Mouse (Mus musculus) heart, postnatal 10 days (tissue): ENCODE data around the gene Fgfr1op2. TPM values are rescaled to one million over a fixed set of nuclear protein-coding genes. Genes with fewer than 3 reads are reported as not detected.
"Not testable (repeated sequence)": the region's sequence is repeated elsewhere in the genome, so short reads cannot be mapped to it uniquely, and the experiment has no call there.

ENCODE experiments used
- DNase-seq, 2 experiments: peaks; one replicate each; pipeline ENCODE4 v3.0.0; 2021
- intact Hi-C: fragments of 180-260 bp; cut with DNase I; formaldehyde crosslinking; loops from one replicate; pipeline ENCODE4 v1.15.1; 2025
- total RNA-seq, 2 experiments: library from RNA; stranded (reverse); gene quantifications; 2 replicates each; pipeline ENCODE4 v1.2.3; 2021

Gene Fgfr1op2
- 10 to 100 TPM; 61.6 to 65.4 TPM for total RNA-seq

DNA sequence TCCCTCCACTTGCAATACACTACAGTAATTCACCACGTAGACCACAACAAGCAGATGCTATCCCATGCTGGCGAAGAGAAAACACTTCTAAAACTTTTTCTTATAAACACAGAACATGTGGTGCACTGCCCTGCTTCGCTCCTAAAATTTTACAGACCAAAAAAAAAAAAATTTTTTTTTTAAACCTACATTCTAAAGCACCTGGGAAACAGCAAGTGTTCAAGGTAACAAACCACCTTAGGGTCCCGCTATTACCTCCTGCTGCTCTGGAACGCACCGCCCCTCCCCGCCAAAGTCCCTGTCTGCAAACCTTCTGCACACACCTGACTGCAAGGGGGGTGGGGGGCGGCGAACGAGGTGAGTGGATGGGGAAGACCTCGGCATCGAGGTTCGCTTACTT is at the start of gene Fgfr1op2:
Gene Fgfr1op2 (plus strand): TSS at position 301 of the 400 bp plus-strand sequence.
- intact Hi-C loops = loop anchor here (2.0 to 5.0 kb wide), 2 partner anchors 74 to 150 kb away; partner anchors contain the start of gene Itpr2
- DNase-seq = no peak

DNA sequence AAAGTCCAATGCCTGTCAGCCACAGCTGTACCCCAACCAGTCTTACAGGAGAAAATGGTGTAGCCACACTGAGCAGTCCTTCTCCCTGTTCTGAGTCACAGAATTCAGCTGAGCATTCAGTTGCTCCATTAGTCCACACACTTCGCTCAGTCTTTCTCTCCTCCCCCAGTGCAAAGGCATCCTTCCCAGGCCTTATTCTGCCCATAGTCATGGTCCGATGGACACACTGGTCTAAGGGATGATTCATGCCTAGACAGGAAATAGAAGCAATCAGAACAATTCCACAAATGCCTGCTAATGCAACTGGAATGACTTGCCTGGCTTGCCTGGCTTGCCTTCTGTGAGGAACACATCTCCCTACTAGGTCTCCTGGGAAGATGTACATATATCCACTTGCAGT is 49.5 kb upstream of the Fgfr1op2 start:
- DNase-seq = no peak
- intact Hi-C loops = no loop called here

DNA sequence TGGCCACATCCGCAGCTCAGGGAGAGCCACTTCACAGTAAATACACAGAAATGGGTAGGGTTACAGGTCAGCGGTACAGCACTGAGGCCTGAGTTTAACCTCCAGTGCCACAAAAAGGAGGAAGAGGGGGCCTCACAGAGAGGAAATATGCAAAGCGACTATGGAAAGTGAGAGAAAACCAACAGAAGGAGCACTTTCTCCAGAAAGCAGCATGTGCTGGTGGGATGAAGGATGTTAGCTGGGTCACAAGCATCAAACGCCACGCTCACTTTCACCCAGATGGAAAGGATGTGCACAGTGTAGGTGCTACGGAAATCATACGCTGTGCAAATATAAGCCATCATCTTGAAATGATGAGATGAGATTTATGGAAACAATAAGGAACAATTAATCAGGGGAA is 46.6 kb upstream of the Fgfr1op2 start:
- intact Hi-C loops = no loop called here
- no peak for DNase-seq

DNA sequence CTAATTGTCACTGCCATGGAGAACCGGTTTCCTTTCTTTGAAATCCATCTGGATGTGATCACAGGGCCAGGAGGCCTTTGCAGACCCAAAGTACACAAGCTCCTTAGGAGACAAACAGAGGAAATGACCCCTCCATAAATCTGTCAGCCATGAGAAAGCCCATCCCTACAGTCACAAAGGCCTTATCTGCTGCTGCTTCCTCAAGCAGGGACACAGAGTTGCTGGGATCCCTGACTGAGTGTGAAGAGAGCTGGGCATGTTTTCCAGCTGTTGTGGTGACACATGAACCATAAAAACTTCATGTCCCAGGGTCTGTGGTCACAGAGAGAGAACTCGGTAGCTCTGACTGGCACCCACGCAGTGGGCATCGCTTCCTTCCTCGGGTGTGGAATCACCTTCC is 46.2 kb upstream of the Fgfr1op2 start:
- intact Hi-C loops = no loop called here
- DNase-seq = peak; percentile 18 to 40

DNA sequence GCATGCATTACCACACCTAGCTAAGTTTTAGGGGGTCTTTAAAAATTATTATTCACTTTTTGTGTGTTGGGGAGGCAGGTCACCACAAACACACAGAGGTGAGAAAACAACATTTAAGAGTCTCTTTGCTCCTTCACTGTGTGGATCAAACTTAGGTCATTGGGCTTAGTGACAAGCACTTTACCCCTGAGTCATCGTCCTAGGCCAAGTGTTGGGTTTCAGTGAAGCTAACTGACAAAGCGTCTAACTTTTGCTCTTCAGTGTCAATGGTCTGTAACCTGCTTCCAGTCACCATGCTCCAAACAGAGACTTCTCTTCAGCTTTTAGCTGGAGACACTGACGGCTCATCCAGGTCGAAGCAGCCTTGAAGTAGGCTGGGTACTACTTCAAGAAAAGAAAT is 43.9 kb upstream of the Fgfr1op2 start:
- no peak for DNase-seq
- intact Hi-C loops = no loop called here

DNA sequence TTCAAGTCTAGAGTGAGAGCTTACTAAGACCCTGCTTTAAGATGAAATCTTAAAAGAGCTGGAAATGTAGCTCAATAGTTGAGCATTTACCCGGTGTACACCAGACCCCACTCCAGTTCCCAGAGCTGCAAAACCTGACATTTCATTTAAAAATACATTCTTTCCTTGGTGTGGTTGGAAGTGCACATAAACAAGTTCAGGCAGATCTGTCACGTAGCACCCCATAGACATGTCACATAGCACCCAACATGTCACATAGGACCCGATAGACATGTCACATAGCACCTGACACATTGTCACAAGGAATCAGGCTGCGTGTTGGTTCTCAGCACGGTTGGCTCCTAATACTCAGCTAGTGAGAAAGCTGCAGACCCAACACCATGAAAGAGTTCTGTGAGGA is 41.5 kb upstream of the Fgfr1op2 start:
- intact Hi-C loops = no loop called here

DNA sequence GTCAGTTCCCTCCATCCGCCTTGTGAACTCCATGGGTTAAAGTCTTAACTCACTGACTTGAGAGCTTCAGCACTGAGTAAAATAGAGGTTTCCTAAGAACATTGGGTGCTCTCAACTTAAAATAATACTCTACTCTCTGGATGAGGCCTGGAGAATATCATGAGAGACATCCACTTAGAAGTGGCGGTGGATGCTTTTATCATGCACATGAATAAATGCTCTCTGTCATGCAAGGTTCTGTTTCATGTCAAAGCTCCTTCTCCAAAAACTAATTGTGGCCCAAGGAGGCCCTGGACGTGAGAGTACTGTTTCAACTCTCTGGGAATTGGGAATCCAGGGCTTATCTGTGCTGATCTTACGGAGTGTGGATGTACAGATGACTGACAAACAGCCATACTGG is 39.9 kb upstream of the Fgfr1op2 start:
- no peak for DNase-seq
- intact Hi-C loops = no loop called here

More for the DNA sequence above, 41.5 kb upstream of the Fgfr1op2 start:
- DNase-seq = no peak

DNA sequence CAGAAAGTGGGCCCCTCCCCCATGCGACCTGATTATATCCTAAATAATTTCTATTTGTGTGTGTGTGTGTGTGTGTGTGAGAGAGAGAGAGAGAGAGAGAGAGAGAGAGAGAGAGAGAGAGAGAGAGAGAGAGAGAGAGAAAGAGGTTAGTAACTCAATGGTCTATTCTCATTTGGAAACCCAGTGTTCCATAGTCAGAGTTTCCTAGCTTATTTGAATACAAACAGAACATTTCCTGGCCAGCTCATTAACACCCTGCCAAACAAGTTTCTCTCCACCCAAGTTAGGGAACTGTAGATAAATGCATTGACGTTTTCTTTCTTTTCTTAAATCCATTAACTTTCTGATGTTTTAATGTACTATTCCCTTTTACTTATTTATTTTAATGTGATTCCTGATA is 38.9 kb upstream of the Fgfr1op2 start:
- intact Hi-C loops = no loop called here
- DNase-seq = no peak

DNA sequence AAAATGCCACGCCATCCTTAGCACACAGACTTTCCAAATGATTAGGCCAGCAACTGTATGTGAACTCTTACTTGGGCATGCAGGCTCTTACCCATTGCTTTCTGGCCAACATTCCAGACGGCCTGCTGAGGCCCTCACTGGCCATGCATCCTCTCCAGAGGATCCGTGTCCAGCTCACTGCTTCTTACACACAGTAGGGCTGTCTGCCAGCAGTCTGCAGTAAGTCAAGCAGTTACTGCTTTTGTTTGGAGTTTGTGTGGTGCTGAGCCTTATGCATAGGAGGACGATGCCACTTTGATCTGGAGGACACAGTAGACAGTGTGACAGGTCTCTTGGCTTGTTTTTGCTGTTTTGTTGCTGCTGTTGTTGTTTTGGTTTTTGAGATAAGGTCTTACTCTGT is 38.3 kb upstream of the Fgfr1op2 start:
- DNase-seq = peak; percentile 23 to 35
- intact Hi-C loops = no loop called here

DNA sequence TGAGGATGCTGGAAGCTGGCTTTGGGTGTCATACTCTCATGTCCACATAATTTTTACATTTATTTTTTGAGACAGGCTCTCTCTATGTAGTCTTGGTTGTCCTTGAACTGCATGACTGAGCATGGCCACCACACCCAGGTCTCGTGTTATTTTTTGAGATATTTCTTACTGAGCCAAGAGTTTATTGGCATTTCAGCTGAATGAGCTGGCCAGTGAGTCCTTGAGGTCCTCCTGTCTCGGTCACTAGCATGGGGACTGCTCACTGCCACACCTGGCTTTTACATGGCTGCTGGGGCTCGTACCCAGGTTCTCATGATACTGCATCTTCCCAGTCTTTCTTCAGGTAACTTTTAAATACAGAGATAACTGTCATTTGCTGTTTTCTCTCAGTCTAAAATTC is 36.6 kb upstream of the Fgfr1op2 start:
- intact Hi-C loops = loop anchor here (5.0 kb wide), 1 partner anchor 38 kb away; the partner anchor contains the start of gene Itpr2

DNA sequence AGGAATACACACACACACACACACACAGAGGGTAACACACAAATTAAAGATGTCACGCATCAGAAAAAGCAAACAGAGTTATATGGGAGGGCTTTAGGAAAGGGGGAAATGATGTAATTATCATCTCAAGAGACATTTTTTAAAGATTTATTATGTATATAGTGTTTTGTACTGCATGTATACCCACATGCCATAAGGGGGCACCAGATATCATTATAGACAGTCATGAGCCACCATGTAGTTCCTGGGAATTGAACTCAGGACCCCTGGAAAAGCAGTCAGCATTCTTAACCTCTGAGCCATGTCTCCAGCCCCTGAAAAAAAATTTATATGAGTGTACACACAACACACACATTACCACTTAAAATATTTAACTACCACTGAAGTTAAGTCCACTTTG is 32.4 kb upstream of the Fgfr1op2 start:
- intact Hi-C loops = loop anchor here (5.0 kb wide), 2 partner anchors 42 to 132 kb away; partner anchors contain the start of gene Itpr2
- no peak for DNase-seq

More for the DNA sequence above, 36.6 kb upstream of the Fgfr1op2 start:
- DNase-seq = no peak

DNA sequence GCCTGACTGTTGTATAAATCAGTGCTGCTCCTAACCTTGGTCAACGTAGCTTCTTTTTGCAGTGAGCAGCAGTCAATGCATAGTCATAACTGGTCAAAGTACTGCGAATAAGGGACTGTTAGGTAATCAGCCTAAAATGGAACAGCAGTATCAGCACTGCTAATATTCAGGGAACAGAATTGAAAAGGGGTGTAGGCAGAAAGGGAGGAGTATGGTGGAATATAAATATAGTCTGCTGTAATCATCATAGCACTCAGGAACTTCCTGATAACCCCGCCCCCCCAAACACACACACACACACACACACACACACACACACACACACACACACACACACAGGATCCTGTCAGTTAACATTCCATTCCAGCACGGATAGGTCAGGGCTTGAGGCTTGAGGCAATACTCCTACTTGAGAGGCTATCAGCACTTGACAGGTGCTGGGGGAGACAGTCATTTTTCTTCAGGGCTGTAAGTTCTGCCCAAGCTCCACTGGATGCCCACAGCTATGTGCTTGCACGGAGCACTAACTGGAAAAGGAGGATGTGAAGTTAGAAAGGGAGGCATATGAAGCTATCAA is 31.6 kb upstream of the Fgfr1op2 start:
- intact Hi-C loops = loop anchor here (5.0 kb wide), 1 partner anchor 133 kb away; no protein-coding TSS in a partner anchor
- DNase-seq = peak; percentile 41 to 57

DNA sequence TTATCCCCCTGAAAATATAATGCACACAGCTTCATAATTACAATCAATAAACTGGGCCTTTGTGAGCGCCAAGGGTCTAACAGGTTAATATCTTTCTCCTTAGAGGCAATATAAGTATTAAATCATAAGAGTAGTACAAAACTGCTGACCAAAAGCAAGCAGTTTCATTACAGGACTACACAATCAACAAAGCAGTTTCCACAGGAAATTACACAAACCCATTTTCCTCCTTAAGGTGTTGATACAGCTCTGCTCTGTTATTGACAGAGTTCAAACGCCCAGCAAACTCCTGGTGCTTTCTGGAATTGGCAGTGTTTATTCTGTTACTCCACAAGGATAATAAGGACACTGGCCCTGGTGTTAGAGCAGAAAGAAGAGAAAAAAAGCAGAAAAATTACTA is 26.6 kb upstream of the Fgfr1op2 start:
- no peak for DNase-seq

DNA sequence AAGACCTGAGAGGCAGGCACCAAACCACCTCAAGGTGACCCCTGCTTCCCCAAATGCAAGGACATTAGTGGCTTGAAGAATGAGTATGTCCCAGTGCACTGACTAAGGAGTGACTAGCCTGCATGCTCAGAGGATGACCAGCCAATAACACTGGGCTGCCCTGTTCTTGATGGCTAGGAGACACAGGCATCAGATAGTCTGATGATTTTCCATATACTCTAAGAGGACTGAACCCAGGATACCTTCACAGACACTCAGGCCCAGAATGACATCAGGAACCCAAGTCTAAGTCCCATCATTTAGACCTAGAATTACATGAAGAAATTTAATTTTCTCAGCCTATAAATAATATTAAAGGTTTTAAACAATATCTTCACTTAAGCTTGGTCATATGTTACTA is 25.7 kb upstream of the Fgfr1op2 start:
- no peak for DNase-seq
- intact Hi-C loops = no loop called here

More for the DNA sequence above, 26.6 kb upstream of the Fgfr1op2 start:
- intact Hi-C loops = no loop called here

DNA sequence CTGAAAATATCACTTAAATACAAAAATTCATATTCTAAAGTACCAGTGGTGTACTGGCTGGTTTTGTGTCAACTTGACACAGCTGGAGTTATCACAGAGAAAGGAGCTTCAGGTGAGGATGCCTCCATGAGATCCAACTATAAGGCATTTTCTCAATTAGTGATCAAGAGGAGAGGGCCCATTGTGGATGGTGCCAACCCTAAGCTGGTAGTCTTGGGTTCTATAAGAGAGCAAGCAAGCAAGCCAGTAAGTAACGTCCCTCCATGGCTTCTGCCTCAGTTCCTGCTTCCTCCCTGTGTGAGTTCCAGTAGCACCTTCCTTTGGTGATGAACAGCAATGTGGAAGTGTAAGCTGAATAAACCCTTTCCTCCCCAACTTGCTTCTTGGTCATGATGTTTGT is 14.5 kb upstream of the Fgfr1op2 start:
- intact Hi-C loops = not testable (repeated sequence)

DNA sequence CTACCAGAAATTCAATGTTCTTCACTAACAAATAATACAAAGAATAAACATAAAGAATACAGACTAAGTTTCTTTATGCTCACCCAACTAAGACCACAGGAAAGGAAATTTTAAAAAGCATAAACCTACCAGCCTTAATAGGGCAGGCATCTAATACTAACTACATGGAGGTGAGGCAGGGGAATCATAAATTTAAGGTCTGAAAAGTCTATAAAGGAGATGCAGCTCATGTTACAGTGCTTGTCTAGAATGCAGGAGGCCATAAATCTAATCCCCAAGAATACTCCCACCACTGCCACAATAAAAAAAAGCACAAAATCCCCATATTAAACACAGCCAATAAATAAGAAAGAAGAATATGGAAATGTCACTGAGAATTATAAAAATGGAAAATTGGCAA is 4.9 kb upstream of the Fgfr1op2 start:
- intact Hi-C loops = no loop called here
- DNase-seq = no peak

More for the DNA sequence above, 14.5 kb upstream of the Fgfr1op2 start:
- not testable (repeated sequence) for DNase-seq

DNA sequence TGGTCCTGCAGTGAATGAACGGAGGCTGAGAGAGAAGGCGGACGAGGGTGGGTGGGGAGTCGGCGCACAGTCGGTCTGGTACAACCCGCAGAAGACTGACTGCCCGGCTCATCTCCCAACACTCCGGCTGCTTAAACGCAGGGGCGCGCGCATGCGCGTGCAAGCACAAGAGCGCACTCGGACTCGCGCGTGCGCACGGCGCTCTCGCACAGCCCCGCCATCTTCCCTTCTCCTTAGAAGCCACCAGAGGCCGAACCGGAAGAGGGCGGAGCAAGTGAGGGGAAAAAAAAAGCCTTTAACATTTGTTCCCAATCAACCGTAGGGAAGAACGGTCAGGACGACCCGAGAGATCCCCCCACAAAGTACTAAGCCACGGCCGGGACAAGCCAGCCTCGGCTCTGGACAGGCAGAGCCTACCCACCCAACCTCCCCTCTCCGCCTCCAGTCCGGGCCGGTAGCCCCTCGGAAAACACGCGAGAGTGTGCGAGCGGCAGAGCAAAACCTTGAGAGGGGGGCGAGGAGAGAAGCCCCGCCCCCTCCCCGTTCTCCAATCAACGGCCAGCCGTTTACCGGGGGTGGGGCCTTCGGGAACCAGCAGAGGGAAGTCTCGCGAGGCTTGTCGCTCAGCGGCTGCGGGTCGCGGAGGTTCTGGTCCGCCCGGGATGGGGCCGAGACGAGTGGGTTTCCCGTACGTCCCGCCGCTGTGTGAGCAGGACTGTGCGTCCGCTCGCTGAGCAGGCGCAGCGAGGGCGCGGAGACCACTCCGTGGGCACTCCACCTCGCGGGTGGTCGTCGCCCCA is 507 bp downstream of the Fgfr1op2 start, which contains the start of gene Ints13:
Gene Ints13 (minus strand): TSS at position 526 of the 800 bp plus-strand sequence.
- peak; percentile 97 to 98 for DNase-seq
- intact Hi-C loops = loop anchor here (2.0 to 5.0 kb wide), 3 partner anchors 55 to 150 kb away; partner anchors contain the start of gene Itpr2

DNA sequence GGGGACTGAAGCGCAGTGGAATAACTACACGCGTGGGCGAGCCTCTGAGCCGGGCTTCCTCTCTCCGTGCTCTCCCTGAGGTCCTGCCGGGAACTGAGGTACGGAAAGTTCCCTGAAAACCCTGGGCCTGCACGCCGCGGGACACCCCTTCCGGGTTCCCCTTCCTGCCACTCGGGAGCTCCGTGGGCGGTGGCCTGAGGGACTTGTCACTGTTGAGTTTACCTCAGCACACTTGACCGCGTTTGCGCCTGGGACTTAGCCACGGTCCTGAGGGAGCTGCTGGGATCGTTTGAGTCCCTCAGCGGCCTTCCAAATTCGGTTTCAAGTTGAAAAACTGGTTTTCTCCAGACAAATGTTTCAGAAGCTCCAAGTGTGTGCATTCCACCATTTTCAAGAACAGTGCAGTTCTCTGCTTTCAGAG is 1.1 kb downstream of the Fgfr1op2 start:
- peak in 1 of 2 experiments; percentile 83 for DNase-seq
- intact Hi-C loops = loop anchor here (2.0 to 5.0 kb wide), 2 partner anchors 55 to 149 kb away; no protein-coding TSS in a partner anchor

DNA sequence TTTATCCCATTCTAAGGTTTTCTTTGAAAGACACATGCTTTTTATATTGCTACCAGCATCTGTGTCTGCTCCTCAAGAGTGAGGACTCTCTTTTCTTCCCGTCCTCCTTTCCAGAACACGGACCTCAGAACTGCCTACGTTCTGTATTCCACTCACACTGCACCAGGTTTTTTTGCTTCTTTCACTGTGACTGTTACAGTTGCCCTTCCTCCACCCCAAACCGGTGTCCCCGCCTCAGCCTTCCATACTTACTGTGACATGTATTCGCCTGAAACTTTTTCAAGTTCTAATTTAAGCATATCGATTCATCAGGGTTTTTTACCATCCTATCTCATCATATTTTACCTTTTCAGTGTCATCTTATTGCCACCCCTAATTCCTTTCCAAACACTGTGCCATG is 1.6 kb downstream of the Fgfr1op2 start:
- DNase-seq = peak; percentile 23 to 37
- intact Hi-C loops = loop anchor here (2.0 to 5.0 kb wide), 2 partner anchors 54 to 149 kb away; no protein-coding TSS in a partner anchor

DNA sequence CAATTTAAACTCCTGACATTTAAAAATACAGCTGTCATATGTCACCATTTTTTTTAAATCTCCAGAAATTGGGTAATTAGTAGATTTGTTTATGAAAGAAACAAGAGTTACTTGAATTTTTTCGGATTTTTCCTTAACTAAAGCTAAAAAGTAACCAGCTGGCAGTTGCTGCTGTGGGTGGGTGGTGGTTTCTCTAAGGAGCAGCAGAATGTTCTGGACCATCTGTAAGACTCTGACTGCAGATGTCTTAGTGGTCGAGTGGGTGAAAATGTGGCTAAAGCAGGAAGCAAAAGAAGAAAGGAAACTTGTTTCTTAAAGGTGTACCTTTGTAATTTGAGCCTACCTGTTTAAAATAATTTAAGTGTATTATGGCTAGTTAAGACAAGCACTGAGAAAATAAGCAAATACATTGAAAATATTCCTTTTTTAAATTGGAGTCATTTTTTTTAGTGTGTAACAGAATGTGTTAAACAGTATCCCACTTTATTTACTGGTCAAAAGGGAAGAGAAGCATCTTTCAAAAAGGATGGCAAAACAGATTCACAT is 3.5 kb downstream of the Fgfr1op2 start:
- DNase-seq = peak in 1 of 2 experiments; percentile 7
- intact Hi-C loops = no loop called here

DNA sequence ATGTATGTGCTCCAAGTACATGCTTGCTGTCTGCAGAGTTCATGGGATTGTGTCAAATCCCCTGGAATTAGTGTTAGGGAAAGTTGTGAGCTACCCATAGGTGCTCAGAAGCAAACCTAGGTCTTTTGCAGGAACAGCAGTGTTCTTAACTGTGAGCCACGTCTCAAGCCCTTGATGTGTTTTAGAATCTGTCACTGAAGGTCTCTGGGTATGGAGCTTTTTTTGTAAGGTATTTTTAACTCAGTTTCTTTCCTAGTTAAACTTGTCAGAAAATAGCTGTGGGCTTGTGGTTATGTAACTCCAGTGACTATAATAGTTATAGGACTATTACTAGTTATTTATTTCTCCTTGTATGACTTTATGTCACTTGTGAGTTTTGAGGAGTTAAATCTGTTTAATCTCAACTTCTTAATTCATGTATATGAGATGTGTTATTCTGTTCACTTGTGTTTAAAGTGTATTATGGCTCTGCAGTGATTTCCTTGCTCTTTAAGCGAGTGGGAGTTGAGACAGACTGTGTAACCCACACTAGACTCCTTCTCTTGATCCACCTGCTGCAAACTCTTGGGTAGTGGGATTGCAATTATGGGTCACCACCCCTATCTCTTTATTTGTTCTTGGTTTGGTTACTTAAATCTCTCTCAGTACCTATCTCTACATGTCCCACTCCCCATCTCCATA is 6.5 kb downstream of the Fgfr1op2 start:
- intact Hi-C loops = no loop called here
- DNase-seq = no peak
